Mouse (Mus musculus) forebrain, embryonic 10.5 days (tissue): Measurements from ENCODE around the gene Ppp2r5b. TPM values are rescaled to one million over a fixed set of nuclear protein-coding genes. Genes with fewer than 3 reads are reported as not detected.
A peak's percentile ranks its signal among the peaks of the same experiment; 100 is the strongest.

Experiments used
- DNase-seq: peaks from one replicate; pipeline ENCODE4 v3.0.0-alpha.2; 2017; ENCODE audit warnings: low spot score; ENCODE audit errors: extremely low spot score
- H3K27ac ChIP-seq: fragments of 300-500 bp; sonication (generic); 2 replicates; pipeline ENCODE4 v1.5.1; 2016; ENCODE audit warnings: mild to moderate bottlenecking
- H3K27me3 ChIP-seq: fragments of 300-500 bp; sonication (generic); 2 replicates; pipeline ENCODE4 v1.6.1; 2016; ENCODE audit warnings: mild to moderate bottlenecking; ENCODE audit not compliant: poor library complexity, severe bottlenecking
- H3K36me3 ChIP-seq: fragments of 300-500 bp; sonication (generic); replicated peaks from 2 replicates; pipeline ENCODE4 v1.6.1; 2016; ENCODE audit warnings: mild to moderate bottlenecking, moderate library complexity
- H3K4me1 ChIP-seq: fragments of 300-500 bp; sonication (generic); 2 replicates; pipeline ENCODE4 v1.6.1; 2016
- H3K4me3 ChIP-seq: fragments of 300-500 bp; sonication (generic); 2 replicates; pipeline ENCODE4 v1.5.1; 2016; ENCODE audit warnings: mild to moderate bottlenecking, moderate library complexity
- H3K9me3 ChIP-seq: fragments of 300-500 bp; sonication (generic); 2 replicates; pipeline ENCODE4 v1.6.1; 2016; ENCODE audit warnings: mild to moderate bottlenecking, moderate library complexity
- WGBS: fragments of 180-500 bp; shearing (Covaris S2); methylation state at CpG from one replicate; pipeline ENCODE4 v1.1.7; 2016; 5-methylcytosine and 5-hydroxymethylcytosine counted together
- polyA plus RNA-seq: library from polyadenylated mRNA; unstranded; fragments of >200 nt; fragmentation: Nextera tagmentation; extraction: Ambion mirVana; gene quantifications from 2 replicates; pipeline ENCODE4 v1.2.1, GENCODE M21; 2016

The Ppp2r5b gene
- polyA plus RNA-seq, 1 experiment from 2014 or later, result 24.4 TPM

DNA sequence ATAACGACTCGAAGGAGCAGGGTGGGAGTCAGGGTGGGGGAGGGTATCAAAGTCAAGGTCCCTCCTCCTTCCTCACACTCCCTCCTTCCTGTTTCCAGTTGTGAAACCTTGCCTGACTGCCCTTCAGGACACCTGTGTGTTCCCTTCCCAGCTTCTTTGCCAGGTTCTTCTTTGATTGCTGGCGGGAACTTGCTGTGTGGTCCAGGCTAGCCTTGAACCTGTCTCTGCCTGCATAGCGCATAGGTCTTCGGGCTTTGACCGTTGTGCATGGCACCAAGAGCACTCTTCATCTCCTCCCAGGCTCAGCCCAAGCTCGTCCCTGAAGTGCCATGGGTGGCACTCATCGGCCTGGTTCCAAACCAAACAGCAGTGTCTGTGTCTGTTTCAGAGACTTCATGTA, 29.3 kb upstream of the Ppp2r5b start:
- H3K4me3 ChIP-seq, result no peak overlapping the region
- no peak for DNase-seq
- no peak overlapping the region for H3K27ac ChIP-seq
- H3K9me3 ChIP-seq, result peaks cover 5% of the 10 kb centered on the region; the same call in 1 of the 2 replicates
- H3K27me3 ChIP-seq, result no peaks in the 10 kb centered on the region
- peaks cover 25% of the 10 kb centered on the region for H3K36me3 ChIP-seq
- 0 out of 2 replicates have a peak, but pooled peaks cover 4% of the 10 kb centered on the region for H3K4me1 ChIP-seq
- WGBS, result 93% methylated on average over 8 of the region's 8 CpGs

DNA sequence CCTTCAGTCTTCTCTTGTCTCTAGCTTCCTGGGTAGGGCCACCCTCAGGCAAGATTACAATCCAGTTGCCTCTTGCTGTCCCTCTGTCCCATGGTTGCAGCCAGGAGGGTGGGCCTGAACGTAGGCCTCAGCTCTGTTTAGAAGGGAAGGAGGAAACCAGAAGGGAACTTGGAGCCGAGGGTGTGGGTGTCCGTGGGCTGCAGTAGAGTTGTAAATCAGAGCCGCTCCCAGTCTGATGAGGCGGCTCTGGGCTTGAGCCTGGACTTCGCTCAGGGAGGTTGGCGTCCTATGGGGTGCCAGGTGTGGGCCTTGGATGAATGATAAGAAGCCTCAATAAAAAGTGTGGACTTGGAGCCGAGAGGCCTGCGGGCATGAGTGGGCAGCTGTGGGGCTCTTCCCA, 28.5 kb upstream of the Ppp2r5b start:
- WGBS, result 81% methylated on average over 9 of the region's 9 CpGs
- H3K9me3 ChIP-seq, result peaks cover 5% of the 10 kb centered on the region; the same call in 1 of the 2 replicates
- no peak for DNase-seq
- H3K4me1 ChIP-seq, result 0 out of 2 replicates have a peak, but pooled peaks cover 4% of the 10 kb centered on the region
- H3K27me3 ChIP-seq, result no peaks in the 10 kb centered on the region
- no peak overlapping the region for H3K4me3 ChIP-seq
- H3K36me3 ChIP-seq, result peaks cover 30% of the 10 kb centered on the region
- H3K27ac ChIP-seq, result no peak overlapping the region

DNA sequence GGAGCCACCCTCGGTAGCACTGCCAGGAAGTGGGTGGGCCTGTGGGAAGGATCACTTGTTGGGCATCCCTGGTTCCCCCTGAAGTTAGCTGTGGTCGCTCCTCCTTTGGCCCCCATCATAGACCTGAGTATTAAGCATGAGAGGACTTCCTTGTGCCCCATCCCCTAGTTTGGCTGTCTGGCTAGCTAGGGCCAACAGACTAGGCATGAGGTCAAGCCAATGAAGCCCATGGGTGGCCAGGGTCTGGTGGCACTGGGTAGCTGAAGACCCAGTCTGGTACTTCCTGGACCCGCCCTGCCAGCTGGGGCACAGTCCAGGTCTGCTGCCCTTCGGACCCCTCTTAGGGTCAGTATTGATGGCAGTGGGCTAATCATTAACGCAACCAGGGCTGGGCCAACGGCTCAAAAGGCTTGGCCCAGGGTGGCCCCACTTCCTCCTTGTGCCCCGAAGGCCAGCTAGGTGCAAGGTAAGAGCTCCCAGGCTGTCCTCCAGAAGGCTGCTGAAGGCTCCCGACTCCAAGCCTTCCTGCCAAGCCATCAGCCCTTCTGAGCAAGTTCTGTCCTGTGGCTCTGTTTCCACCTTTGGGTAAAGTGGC, 27.3 kb upstream of the Ppp2r5b start:
- no peak for DNase-seq
- Histone ChIP-seq H3K27ac (no peak overlapping the region), H3K4me3 (no peak overlapping the region), H3K9me3 (peaks cover 5% of the 10 kb centered on the region; the same call in 1 of the 2 replicates), H3K4me1 (0 out of 2 replicates have a peak, but pooled peaks cover under 1% of the 10 kb centered on the region), H3K27me3 (no peaks in the 10 kb centered on the region), H3K36me3 (peaks cover 43% of the 10 kb centered on the region)
- 94% methylated on average over 8 of the region's 8 CpGs for WGBS

GRCm38 (mm10) chr19:6262222-6262621, 26.6 kb upstream of the Ppp2r5b start:
- peak; percentile 69 for DNase-seq
- 55% methylated on average over 7 of the region's 7 CpGs for WGBS
- H3K4me1 ChIP-seq, result no peaks in the 10 kb centered on the region
- H3K27ac ChIP-seq, result no peak overlapping the region
- H3K9me3 ChIP-seq, result peaks cover 5% of the 10 kb centered on the region; the same call in 1 of the 2 replicates
- no peak overlapping the region for H3K4me3 ChIP-seq
- H3K27me3 ChIP-seq, result no peaks in the 10 kb centered on the region
- H3K36me3 ChIP-seq, result peaks cover 50% of the 10 kb centered on the region

DNA sequence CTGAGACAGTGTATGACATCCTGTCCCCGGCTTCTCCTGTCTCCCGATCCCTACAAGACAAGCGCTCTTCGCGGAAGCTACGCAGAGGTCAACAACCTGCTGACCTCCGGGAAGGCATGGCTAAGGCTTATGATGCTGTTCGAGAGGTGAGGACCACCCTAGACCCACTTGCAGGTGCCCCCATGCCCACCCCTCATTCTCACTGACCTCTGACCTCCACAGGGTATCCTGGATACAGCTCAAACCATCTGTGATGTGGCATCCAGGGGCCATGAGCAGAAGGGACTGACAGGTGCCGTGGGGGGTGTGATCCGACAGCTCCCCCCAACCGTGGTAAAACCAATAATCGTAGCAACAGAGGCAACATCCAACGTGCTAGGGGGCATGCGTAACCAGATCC, 25.7 kb upstream of the Ppp2r5b start:
- H3K9me3 ChIP-seq, result peaks cover 5% of the 10 kb centered on the region; the same call in 1 of the 2 replicates
- no peak overlapping the region for H3K4me3 ChIP-seq
- DNase-seq, result no peak
- H3K27ac ChIP-seq, result no peak overlapping the region
- H3K4me1 ChIP-seq, result no peaks in the 10 kb centered on the region
- H3K27me3 ChIP-seq, result no peaks in the 10 kb centered on the region
- H3K36me3 ChIP-seq, result peaks cover 58% of the 10 kb centered on the region
- WGBS, result 93% methylated on average over 14 of the region's 14 CpGs

DNA sequence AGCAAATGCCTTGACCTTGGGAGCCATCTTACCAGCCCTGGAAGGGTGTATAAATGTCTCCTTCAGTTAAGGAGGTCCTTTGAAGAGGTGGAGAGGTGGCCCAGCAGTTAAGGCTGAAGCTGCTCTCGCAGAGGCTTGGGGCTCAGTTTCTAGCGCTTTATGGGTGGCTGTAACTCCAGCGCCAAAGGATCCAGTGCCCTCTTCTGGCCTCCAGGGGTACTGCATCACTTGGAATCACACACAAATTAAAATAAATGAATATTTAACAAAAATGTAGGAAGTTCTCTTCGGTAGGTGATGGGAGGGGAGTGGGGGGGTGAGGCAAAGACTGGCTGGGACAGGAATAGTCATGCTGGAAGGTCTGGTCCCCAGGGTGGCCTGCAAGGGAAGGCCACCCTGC, 25.3 kb upstream of the Ppp2r5b start:
- peaks cover 5% of the 10 kb centered on the region; the same call in 1 of the 2 replicates for H3K9me3 ChIP-seq
- WGBS, result 85% methylated on average over 4 of the region's 4 CpGs
- H3K4me1 ChIP-seq, result no peaks in the 10 kb centered on the region
- H3K4me3 ChIP-seq, result no peak overlapping the region
- peaks cover 63% of the 10 kb centered on the region for H3K36me3 ChIP-seq
- no peak for DNase-seq
- H3K27ac ChIP-seq, result no peak overlapping the region
- no peaks in the 10 kb centered on the region for H3K27me3 ChIP-seq

GRCm38 (mm10) chr19:6260428-6260827, 24.8 kb upstream of the Ppp2r5b start:
- Histone ChIP-seq H3K27me3 (no peaks in the 10 kb centered on the region), H3K9me3 (peaks cover 5% of the 10 kb centered on the region; the same call in 1 of the 2 replicates), H3K27ac (no peak overlapping the region), H3K4me1 (no peaks in the 10 kb centered on the region), H3K4me3 (no peak overlapping the region), H3K36me3 (peaks cover 68% of the 10 kb centered on the region)
- WGBS, result 63% methylated on average over 2 of the region's 2 CpGs
- DNase-seq, result no peak

- H3K9me3 ChIP-seq, result no peaks in the 10 kb centered on the region
- no peaks in the 10 kb centered on the region for H3K27me3 ChIP-seq
- no peaks in the 10 kb centered on the region for H3K4me1 ChIP-seq
- no peak for DNase-seq
- no peak overlapping the region for H3K4me3 ChIP-seq
- peaks cover 96% of the 10 kb centered on the region for H3K36me3 ChIP-seq
- 94% methylated on average over 4 of the region's 4 CpGs for WGBS
- no peak overlapping the region for H3K27ac ChIP-seq
These were observed 17.3 kb upstream of the Ppp2r5b start for GRCm38 (mm10) chr19:6253021-6253420.

GRCm38 (mm10) chr19:6247526-6248300, 12.0 kb upstream of the Ppp2r5b start:
- Histone ChIP-seq H3K27ac (no peak overlapping the region), H3K27me3 (no peaks in the 10 kb centered on the region), H3K36me3 (peaks cover 83% of the 10 kb centered on the region), H3K4me3 (no peak overlapping the region), H3K9me3 (no peaks in the 10 kb centered on the region), H3K4me1 (peaks cover 3% of the 10 kb centered on the region)
- 95% methylated on average over 29 of the region's 29 CpGs for WGBS
- DNase-seq, result no peak

DNA sequence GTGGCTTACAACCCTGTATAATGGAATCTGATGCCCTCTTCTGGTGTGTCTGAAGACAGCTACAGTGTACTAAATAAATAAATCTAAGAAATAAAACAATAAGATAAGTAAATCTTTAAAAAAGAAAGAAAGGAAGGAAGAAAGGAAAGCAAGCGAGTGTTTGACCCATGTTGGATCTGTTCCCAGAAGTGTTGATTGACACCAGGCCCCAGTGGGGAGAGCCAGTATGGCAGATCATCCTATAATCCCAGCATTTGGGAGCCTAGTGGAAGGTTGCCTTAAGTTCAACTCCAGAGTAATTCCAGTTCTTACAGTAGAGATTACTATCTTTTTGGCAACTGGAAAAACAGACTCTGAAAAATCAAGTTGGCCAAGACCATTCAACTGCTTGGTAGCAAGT, 10.1 kb upstream of the Ppp2r5b start:
- H3K27me3 ChIP-seq, result no peaks in the 10 kb centered on the region
- DNase-seq, result no peak
- H3K4me3 ChIP-seq, result no peak overlapping the region
- H3K4me1 ChIP-seq, result peaks cover 16% of the 10 kb centered on the region
- H3K36me3 ChIP-seq, result peaks cover 64% of the 10 kb centered on the region
- 86% methylated on average over 1 of the region's 1 CpGs for WGBS
- H3K27ac ChIP-seq, result no peak overlapping the region
- H3K9me3 ChIP-seq, result no peaks in the 10 kb centered on the region

DNA sequence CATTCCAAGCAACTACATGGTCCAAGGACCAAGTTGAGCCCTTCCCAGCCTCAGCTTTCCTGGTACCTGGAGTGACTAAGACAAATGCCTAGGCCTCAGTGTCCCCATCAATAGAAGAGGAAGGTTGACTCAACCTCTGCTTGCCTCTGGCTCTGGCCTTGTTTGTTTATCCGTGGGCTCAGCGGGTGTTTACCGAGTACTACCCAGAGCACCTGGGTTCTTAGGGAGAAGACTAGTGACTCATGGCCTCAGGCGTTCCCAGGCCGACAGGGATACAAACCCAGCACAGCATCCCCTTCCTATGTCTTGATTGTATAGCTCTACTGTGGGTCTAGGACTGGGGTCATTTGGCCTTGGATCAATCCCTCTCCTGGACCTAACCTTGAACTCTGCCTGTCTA, 7.6 kb upstream of the Ppp2r5b start:
- H3K27ac ChIP-seq, result no peak overlapping the region
- peaks cover 41% of the 10 kb centered on the region for H3K36me3 ChIP-seq
- DNase-seq, result no peak
- H3K9me3 ChIP-seq, result no peaks in the 10 kb centered on the region
- H3K27me3 ChIP-seq, result no peaks in the 10 kb centered on the region
- H3K4me1 ChIP-seq, result peaks cover 20% of the 10 kb centered on the region
- peak overlapping the region; percentile 92 for H3K4me3 ChIP-seq
- 84% methylated on average over 5 of the region's 5 CpGs for WGBS

- peak overlapping the region; percentile 87 for H3K27ac ChIP-seq
- H3K4me3 ChIP-seq, result peak overlapping the region; percentile 92
- H3K4me1 ChIP-seq, result peaks cover 20% of the 10 kb centered on the region
- H3K36me3 ChIP-seq, result peaks cover 32% of the 10 kb centered on the region
- DNase-seq, result no peak
- no peaks in the 10 kb centered on the region for H3K9me3 ChIP-seq
- 3% methylated on average over 4 of the region's 4 CpGs for WGBS
- no peaks in the 10 kb centered on the region for H3K27me3 ChIP-seq
These were observed 6.6 kb upstream of the Ppp2r5b start for GRCm38 (mm10) chr19:6242281-6242680.
